Mouse (Mus musculus) cerebral cortex, adult 2 months (tissue): ENCODE results near the gene Olfr418.

Experiments
- WGBS: fragments of 180-500 bp; shearing (Covaris S2); methylation state at CpG from one replicate; pipeline ENCODE4 v1.1.7; 2018; 5-methylcytosine and 5-hydroxymethylcytosine counted together

The Olfr418 gene

GRCm38 (mm10) chr1:173265701-173266100, at the start of gene Olfr418:
TSS of gene Olfr418 (plus strand) at chr1:173266001.

GRCm38 (mm10) chr1:173216481-173216880, 49.3 kb upstream of the Olfr418 start:
- WGBS = 95% methylated on average over 3 of the region's 3 CpGs

- 86% methylated on average over 2 of the region's 2 CpGs for WGBS
Observed at GRCm38 (mm10) chr1:173227081-173227480, 38.7 kb upstream of the Olfr418 start, which contains the start of gene Fcer1a. TSS of gene Fcer1a (minus strand) at chr1:173227214.

- 88% methylated on average over 1 of the region's 1 CpGs for WGBS
Observed at GRCm38 (mm10) chr1:173237004-173237403, 28.8 kb upstream of the Olfr418 start.

GRCm38 (mm10) chr1:173249888-173250287, 15.9 kb upstream of the Olfr418 start:
- 97% methylated on average over 3 of the region's 3 CpGs for WGBS

GRCm38 (mm10) chr1:173277677-173278076, 11.9 kb downstream of the Olfr418 start, which contains the start of gene Mptx2:
TSS of gene Mptx2 (minus strand) at chr1:173277777.
- WGBS = 84% methylated on average over 3 of the region's 3 CpGs

- WGBS = 79% methylated on average over 3 of the region's 3 CpGs
Observed at GRCm38 (mm10) chr1:173302795-173303194, 37.0 kb downstream of the Olfr418 start.

GRCm38 (mm10) chr1:173313535-173314050, 47.8 kb downstream of the Olfr418 start:
- 84% methylated on average over 7 of the region's 7 CpGs for WGBS

GRCm38 (mm10) chr1:173315725-173316124, 49.9 kb downstream of the Olfr418 start:
- WGBS = 92% methylated on average over 3 of the region's 3 CpGs

- 92% methylated on average over 2 of the region's 2 CpGs for WGBS
Observed at GRCm38 (mm10) chr1:173317925-173318477, 52.2 kb downstream of the Olfr418 start.

- 57% methylated on average over 8 of the region's 8 CpGs for WGBS
Observed at GRCm38 (mm10) chr1:173321593-173322248, 55.9 kb downstream of the Olfr418 start.

GRCm38 (mm10) chr1:173322249-173322627, 56.4 kb downstream of the Olfr418 start:
- WGBS = 49% methylated on average over 6 of the region's 6 CpGs
